Mouse (Mus musculus) spleen, adult 2 months (tissue): Measurements from ENCODE around the gene Cacna1c.

Experiments used
- CTCF ChIP-seq: fragments of 200-500 bp; IDR thresholded peaks from 2 replicates; pipeline ENCODE4 v1.5.1; 2011; ENCODE audit warnings: mild to moderate bottlenecking, inconsistent platforms; ENCODE audit not compliant: insufficient read depth, insufficient read length, insufficient replicate concordance; ENCODE audit errors: extremely low read depth
- POLR2A ChIP-seq: fragments of 200-500 bp; IDR thresholded peaks from 2 replicates; pipeline ENCODE4 v1.6.1; 2011; ENCODE audit warnings: low read depth, low read length, inconsistent platforms

DNA sequence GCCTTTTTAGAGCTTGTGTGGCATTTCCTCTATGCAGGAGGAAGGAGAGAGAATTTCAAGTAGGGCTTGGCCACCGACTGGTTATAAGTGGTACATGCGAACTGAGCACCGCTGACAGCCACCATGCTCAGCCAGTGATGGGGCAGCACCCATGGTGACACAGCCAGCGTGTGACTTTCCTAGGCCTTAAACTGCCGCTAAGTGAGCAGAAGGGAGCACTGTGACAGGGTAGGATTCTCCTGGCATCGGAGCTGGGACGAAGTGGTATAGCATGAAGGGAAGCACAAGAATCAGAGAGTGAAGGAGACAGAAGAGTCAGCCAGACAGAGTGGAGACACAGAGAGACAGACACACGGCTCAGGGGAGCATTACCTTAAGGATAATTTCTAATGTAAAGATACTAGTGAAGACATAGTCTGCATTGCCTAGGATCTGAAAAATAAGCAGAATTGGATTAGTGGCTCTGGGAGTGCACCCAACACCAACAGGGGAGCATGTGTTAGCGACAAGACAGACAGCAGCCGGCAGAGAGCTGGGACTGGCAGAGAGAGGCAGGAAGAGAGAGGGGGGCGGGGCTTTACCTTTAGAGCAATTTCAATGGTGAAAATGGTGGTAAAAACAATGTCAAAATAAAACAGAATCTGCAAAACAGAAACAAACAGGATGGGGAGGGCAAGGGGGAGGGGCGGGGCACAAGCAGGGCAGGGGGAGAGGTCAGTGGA lies 522.1 kb downstream of the Cacna1c start:
- no peak for TF ChIP-seq CTCF
- no peak for TF ChIP-seq POLR2A
